Comparison of ENCODE assay signal across 10 mouse cellular contexts in the genomic region with DNA sequence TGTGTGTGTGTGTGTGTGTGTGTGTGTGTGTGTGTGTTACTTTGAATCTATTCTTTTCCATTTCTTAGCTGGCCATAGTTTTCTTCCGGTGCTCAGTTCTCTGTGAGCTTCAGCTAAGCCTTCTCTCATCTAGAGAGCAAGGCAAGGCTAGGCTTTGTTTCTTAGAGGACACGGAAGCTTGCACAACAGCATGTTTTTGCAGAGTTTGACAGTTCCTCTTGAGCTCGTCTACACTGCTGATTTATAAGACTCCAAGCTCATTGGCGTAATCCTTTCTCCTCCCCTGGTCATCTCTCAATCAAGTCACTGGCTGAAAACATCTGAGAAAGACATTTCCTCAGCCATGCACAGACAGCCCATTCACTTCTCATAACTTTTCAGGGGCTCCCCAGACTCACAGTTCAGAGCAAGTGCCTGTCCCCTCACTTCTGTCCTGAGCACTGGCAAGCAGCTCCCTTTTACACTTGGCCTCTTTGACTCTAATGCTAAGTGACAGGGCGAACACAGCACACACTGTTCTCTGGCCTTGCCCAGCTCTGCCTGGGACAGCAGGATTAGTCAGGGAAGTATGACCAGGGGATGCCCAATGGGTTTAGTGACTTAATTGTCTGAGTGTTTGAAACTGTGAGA.
A peak's percentile ranks its signal among the peaks of the same experiment; 100 is the strongest.
DNase-seq lines count a peak whose midpoint lies in the region; ATAC-seq and TF ChIP-seq lines count a peak whose summit lies in the region.
"Had no signal": no experiment of that assay in that cellular context is flagged by ENCODE, and none has a peak within 500 bp of the region (broad histone marks: within the 10 kb centered on the region; RNA-seq: fewer than 3 reads in every experiment).

No protein-coding gene starts in this region.

- 69% methylated on average over 5 of the region's 5 CpGs for WGBS in embryonic facial prominence, embryonic 12.5 days

- H3K27me3 ChIP-seq in embryonic facial prominence, embryonic 12.5 days: no peaks in the 10 kb centered on the region
- H3K27me3 ChIP-seq: liver, embryonic 15.5 days had no signal

- H3K9me3 ChIP-seq in embryonic facial prominence, embryonic 12.5 days: no peaks in the 10 kb centered on the region
- H3K9me3 ChIP-seq: liver, embryonic 15.5 days had no signal

- 0 out of 2 replicates have a peak, but pooled peaks have one; percentile 59 for ATAC-seq in embryonic facial prominence, embryonic 12.5 days (ENCODE audit: insufficient number of reproducible peaks, insufficient read depth, low FRiP score, low TSS enrichment)
- peak; percentile 37 for ATAC-seq in megakaryocyte progenitor cell, adult 5-6 weeks (replicated peaks; ENCODE audit: poor library complexity)

- H3K27ac ChIP-seq in gastrocnemius, adult 2 months: peak overlapping the region; percentile 48
- H3K27ac ChIP-seq in embryonic facial prominence, embryonic 12.5 days: peak overlapping the region; percentile 80
- H3K27ac ChIP-seq: liver, embryonic 15.5 days had no signal

- no peak overlapping the region for H3K4me2 ChIP-seq in embryonic facial prominence, embryonic 12.5 days (replicated peaks)
- H3K4me2 ChIP-seq: liver, embryonic 15.5 days had no signal

- H3K4me1 ChIP-seq in embryonic facial prominence, embryonic 12.5 days: peaks cover 13% of the 10 kb centered on the region
- H3K4me1 ChIP-seq: liver, embryonic 15.5 days had no signal

- no peak for TF ChIP-seq CTCF in gastrocnemius, adult 2 months (IDR thresholded peaks at IDR 0.05)

- intact Hi-C loops in gastrocnemius, adult 2 months (cut with DNase I): no loop called here
- intact Hi-C loops in gastrocnemius, postnatal 36 days (cut with DNase I): no loop called here
- intact Hi-C loops in heart, postnatal 14 days (cut with DNase I): no loop called here

- H3K9ac ChIP-seq in embryonic facial prominence, embryonic 12.5 days: no peak overlapping the region
- H3K9ac ChIP-seq: liver, embryonic 15.5 days had no signal

- H3K36me3 ChIP-seq in embryonic facial prominence, embryonic 12.5 days: no peaks in the 10 kb centered on the region
- H3K36me3 ChIP-seq: liver, embryonic 15.5 days had no signal

- DNase-seq in gastrocnemius, adult 2 months: no peak
- no peak for DNase-seq in gastrocnemius, postnatal 36 days
- peak; percentile 70 for DNase-seq in NIH3T3 (ENCODE audit: low read depth)
- no peak for DNase-seq in B cell, adult 2 months
- no peak for DNase-seq in left cerebral cortex, adult 18-20 months (ENCODE audit: low spot score in 2 of 2)
- no peak for DNase-seq in heart, postnatal 14 days
- DNase-seq: adrenal gland, postnatal 25 days had no signal

- no peak overlapping the region for H3K4me3 ChIP-seq in gastrocnemius, adult 2 months
- no peak overlapping the region for H3K4me3 ChIP-seq in embryonic facial prominence, embryonic 12.5 days
- H3K4me3 ChIP-seq: liver, embryonic 15.5 days had no signal
